Mouse (Mus musculus) lung, postnatal 0 days (tissue): Measurements from ENCODE around the gene Ccdc24. TPM values are rescaled to one million over a fixed set of nuclear protein-coding genes. Genes with fewer than 3 reads are reported as not detected.

ENCODE experiments used
- ATAC-seq: fragments of 200-750 bp; cut with Nextera tagmentation; 2 replicates; pipeline ENCODE4 v1.8.0; 2017; ENCODE audit warnings: moderate library complexity
- DNase-seq: peaks from one replicate; pipeline ENCODE4 v3.0.0-alpha.2; 2016; ENCODE audit warnings: low spot score
- H3K27ac ChIP-seq: fragments of 300-500 bp; sonication (generic); 2 replicates; pipeline ENCODE4 v1.5.1; 2014; ENCODE audit warnings: antibody characterized with exemption, mild to moderate bottlenecking, low read length, mixed read lengths
- H3K27me3 ChIP-seq: fragments of 300-500 bp; sonication (generic); replicated peaks from 2 replicates; pipeline ENCODE4 v1.6.1; 2014; ENCODE audit warnings: low read length, mixed read lengths; ENCODE audit not compliant: insufficient read depth
- H3K36me3 ChIP-seq: fragments of 300-500 bp; sonication (generic); 2 replicates; pipeline ENCODE4 v1.6.1; 2014; ENCODE audit warnings: low read length, mixed read lengths; ENCODE audit not compliant: insufficient read depth
- H3K4me1 ChIP-seq: fragments of 300-500 bp; sonication (generic); 2 replicates; pipeline ENCODE4 v1.6.1; 2014; ENCODE audit warnings: antibody characterized with exemption, low read depth, low read length, mixed read lengths; ENCODE audit not compliant: insufficient read depth
- H3K4me2 ChIP-seq: fragments of 300-500 bp; sonication (generic); replicated peaks from 2 replicates; pipeline ENCODE4 v1.6.1; 2014; ENCODE audit warnings: low read depth, mild to moderate bottlenecking, low read length, moderate library complexity, mixed read lengths
- H3K4me3 ChIP-seq: fragments of 300-500 bp; sonication (generic); 2 replicates; pipeline ENCODE4 v1.5.1; 2014; ENCODE audit warnings: low read depth, low read length
- H3K9ac ChIP-seq: fragments of 300-500 bp; sonication (generic); replicated peaks from 2 replicates; pipeline ENCODE4 v1.6.1; 2014; ENCODE audit warnings: low read depth, mild to moderate bottlenecking
- H3K9me3 ChIP-seq: fragments of 300-500 bp; sonication (generic); 2 replicates; pipeline ENCODE4 v1.6.1; 2016; ENCODE audit warnings: low read length, mixed read lengths
- CTCF ChIP-seq: IDR thresholded peaks from 2 replicates; pipeline ENCODE4 v1.5.1; 2016; ENCODE audit warnings: antibody characterized with exemption, mild to moderate bottlenecking
- EP300 ChIP-seq: IDR thresholded peaks from 2 replicates; pipeline ENCODE4 v1.6.1; 2016; ENCODE audit warnings: antibody characterized with exemption, mild to moderate bottlenecking, control low read depth
- WGBS: fragments of 180-500 bp; shearing (Covaris S2); extraction: QIAGEN DNeasy Blood & Tissue Kit; methylation state at CpG from one replicate; pipeline ENCODE4 v1.1.7; 2014; 5-methylcytosine and 5-hydroxymethylcytosine counted together
- polyA plus RNA-seq: library from polyadenylated mRNA; unstranded; fragments of >200 nt; fragmentation: Nextera tagmentation; extraction: Ambion mirVana; gene quantifications from 2 replicates; pipeline ENCODE4 v1.2.1, GENCODE M21; 2015

The Ccdc24 gene
- polyA plus RNA-seq, 1 experiment from 2014 or later, result 4.5 TPM

DNA sequence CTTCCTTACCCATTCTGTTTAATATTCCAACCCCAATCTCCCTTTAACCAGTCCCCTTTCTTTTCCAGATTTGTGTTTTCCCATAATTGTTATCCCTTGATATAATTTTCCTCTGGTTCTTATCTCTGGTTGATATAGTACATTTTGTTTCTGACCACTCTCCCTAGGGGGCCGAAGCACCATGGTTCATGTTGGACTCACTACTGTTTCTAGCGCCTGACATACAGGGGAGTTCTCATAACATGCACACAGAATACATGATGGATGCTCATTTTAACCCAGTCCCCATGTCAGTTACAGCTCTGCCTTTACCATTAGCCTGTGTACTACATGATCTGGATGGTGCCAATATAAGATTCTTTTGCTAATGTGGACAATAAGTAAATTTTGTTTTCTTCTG is 15.6 kb upstream of the Ccdc24 start:
- Histone ChIP-seq H3K4me3 (no peak overlapping the region), H3K9me3 (no peaks in the 10 kb centered on the region), H3K4me1 (peaks cover 10% of the 10 kb centered on the region; the same call in 1 of the 2 replicates), H3K27me3 (no peaks in the 10 kb centered on the region), H3K36me3 (peaks cover 11% of the 10 kb centered on the region; the same call in 1 of the 2 replicates), H3K9ac (no peak overlapping the region), H3K4me2 (no peak overlapping the region), H3K27ac (no peak overlapping the region)
- 73% methylated on average over 2 of the region's 2 CpGs for WGBS
- ATAC-seq (no peak), DNase-seq (no peak)
- TF ChIP-seq CTCF (no peak), EP300 (no peak)

DNA sequence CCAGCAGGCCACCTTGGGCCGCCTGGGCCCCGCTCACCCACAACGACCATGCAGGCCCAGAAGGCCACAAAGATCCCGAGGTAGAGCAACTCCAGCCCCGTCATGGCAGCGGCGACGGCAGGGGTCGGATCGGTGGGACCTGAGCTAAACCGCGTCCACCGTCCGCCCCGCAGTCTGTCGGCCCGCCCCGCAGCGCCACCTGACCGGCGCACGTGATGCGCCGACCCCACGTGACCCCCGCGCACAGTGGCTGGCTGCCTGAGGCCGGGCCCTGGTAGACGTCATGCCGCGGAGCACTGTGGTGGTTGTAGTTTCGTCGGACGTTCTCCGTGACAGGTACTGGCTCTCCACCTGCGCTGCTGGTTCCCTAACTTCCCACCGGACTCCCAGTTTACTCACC is 14.8 kb upstream of the Ccdc24 start, which contains the start of gene Atp6v0b:
Gene Atp6v0b, minus strand, starts transcription at position 201 of the 400 bp plus-strand sequence.
- TF ChIP-seq EP300, result no peak
- 0 out of 2 replicates have a peak, but pooled peaks have one; percentile 4 for TF ChIP-seq CTCF
- DNase-seq (peak; percentile 95), ATAC-seq (peak; percentile 94)
- peaks cover 10% of the 10 kb centered on the region; the same call in 1 of the 2 replicates for H3K4me1 ChIP-seq
- H3K9ac ChIP-seq, result peak within 1 kb of the TSS; percentile 78
- under 1% methylated on average over 23 of the region's 37 CpGs for WGBS
- H3K36me3 ChIP-seq, result peaks cover 11% of the 10 kb centered on the region; the same call in 1 of the 2 replicates
- no peaks in the 10 kb centered on the region for H3K27me3 ChIP-seq
- H3K4me2 ChIP-seq, result peak within 1 kb of the TSS; percentile 95
- peak within 1 kb of the TSS; percentile 90 for H3K4me3 ChIP-seq
- no peaks in the 10 kb centered on the region for H3K9me3 ChIP-seq
- peak within 1 kb of the TSS; percentile 66; the same call in 1 of the 2 replicates for H3K27ac ChIP-seq

DNA sequence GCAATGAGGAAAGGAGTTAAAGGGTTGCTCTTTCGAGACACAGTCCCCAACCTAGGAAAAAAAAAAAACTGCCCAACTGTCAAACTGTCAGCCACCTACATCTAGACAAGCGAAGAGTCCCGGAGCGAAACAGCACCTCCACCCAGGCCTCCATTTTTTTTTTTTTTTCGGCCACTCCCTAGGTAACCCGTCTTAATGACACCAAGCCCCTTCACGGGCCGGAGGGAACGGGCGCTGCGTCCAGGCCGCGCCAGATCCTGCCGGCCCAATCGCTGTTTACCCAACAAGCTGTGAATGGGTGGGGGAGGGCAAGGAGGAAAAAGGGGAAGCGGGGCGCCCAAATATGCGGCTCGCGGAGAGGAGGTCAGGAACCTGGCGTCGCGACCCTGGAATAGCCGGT is 14.3 kb upstream of the Ccdc24 start:
- Histone ChIP-seq H3K27ac (peak overlapping the region; percentile 66; the same call in 1 of the 2 replicates), H3K9me3 (no peaks in the 10 kb centered on the region), H3K4me1 (peaks cover 10% of the 10 kb centered on the region; the same call in 1 of the 2 replicates), H3K4me2 (peak overlapping the region; percentile 95), H3K4me3 (peak overlapping the region; percentile 90), H3K9ac (peak overlapping the region; percentile 78), H3K36me3 (peaks cover 11% of the 10 kb centered on the region; the same call in 1 of the 2 replicates), H3K27me3 (no peaks in the 10 kb centered on the region)
- ATAC-seq (peak; percentile 30), DNase-seq (peak; percentile 34)
- under 1% methylated on average over 23 of the region's 24 CpGs for WGBS
- TF ChIP-seq EP300, result no peak
- no peak for TF ChIP-seq CTCF

DNA sequence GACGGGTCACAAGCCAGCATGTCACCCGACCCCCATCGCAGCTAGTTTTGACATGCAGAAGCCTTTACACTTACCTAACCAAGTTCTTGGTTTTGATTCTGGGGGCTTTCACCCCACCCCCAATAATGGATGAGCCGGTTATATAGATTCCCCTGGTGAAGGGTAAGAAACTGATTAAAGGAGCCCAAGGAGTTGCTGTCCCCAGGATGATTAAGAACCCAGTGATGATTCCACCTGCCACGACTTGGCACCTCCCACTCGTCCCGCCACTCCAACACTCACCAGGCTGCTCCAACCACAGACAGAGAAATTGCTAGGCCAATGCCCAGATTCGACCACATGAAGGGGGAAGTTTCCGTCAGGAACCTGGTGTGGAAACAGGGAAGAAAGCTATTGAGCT is 13.6 kb upstream of the Ccdc24 start:
- DNase-seq (no peak), ATAC-seq (no peak)
- H3K4me1 ChIP-seq, result peaks cover 10% of the 10 kb centered on the region; the same call in 1 of the 2 replicates
- H3K9me3 ChIP-seq, result no peaks in the 10 kb centered on the region
- WGBS, result 78% methylated on average over 9 of the region's 9 CpGs
- no peak overlapping the region for H3K4me3 ChIP-seq
- no peak overlapping the region for H3K9ac ChIP-seq
- peaks cover 11% of the 10 kb centered on the region; the same call in 1 of the 2 replicates for H3K36me3 ChIP-seq
- no peak overlapping the region for H3K27ac ChIP-seq
- peak overlapping the region; percentile 95 for H3K4me2 ChIP-seq
- no peak for TF ChIP-seq CTCF
- TF ChIP-seq EP300, result no peak
- H3K27me3 ChIP-seq, result no peaks in the 10 kb centered on the region

GRCm38 (mm10) chr4:117885093-117885492 is 12.7 kb upstream of the Ccdc24 start:
- ATAC-seq, result no peak
- TF ChIP-seq CTCF (no peak), EP300 (no peak)
- Histone ChIP-seq H3K27ac (no peak overlapping the region), H3K4me1 (peaks cover 10% of the 10 kb centered on the region; the same call in 1 of the 2 replicates), H3K9ac (no peak overlapping the region), H3K36me3 (peaks cover 11% of the 10 kb centered on the region; the same call in 1 of the 2 replicates), H3K27me3 (no peaks in the 10 kb centered on the region), H3K4me3 (no peak overlapping the region), H3K9me3 (no peaks in the 10 kb centered on the region), H3K4me2 (no peak overlapping the region)
- DNase-seq, result no peak
- 93% methylated on average over 10 of the region's 10 CpGs for whole genome bisulfite sequencing

DNA sequence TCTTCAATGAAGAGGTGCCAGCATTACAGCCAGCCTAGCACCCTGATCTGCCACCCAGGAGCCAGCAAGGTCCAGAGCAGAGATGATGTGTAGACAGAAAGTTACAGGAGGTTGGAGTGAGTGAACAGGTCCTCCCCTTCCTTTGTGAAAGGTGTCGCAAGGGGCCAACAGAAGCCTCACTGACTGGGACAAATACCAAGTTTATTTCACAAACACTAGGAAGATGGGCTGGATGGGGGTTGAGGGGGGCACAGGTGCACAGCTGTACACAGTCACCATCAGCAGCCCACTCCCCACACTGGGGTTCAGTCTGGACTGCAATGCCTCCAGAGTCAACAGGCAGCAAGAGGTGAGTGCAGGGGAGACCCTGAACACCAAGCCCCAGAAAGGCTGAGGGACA is 11.8 kb upstream of the Ccdc24 start:
- Histone ChIP-seq H3K4me2 (no peak overlapping the region), H3K4me1 (peaks cover 10% of the 10 kb centered on the region; the same call in 1 of the 2 replicates), H3K36me3 (peaks cover 11% of the 10 kb centered on the region; the same call in 1 of the 2 replicates), H3K9me3 (no peaks in the 10 kb centered on the region), H3K27me3 (no peaks in the 10 kb centered on the region), H3K27ac (no peak overlapping the region), H3K4me3 (no peak overlapping the region), H3K9ac (no peak overlapping the region)
- 100% methylated on average over 1 of the region's 1 CpGs for WGBS
- TF ChIP-seq CTCF, result no peak
- TF ChIP-seq EP300, result no peak
- ATAC-seq (no peak), DNase-seq (no peak)
